Mouse (Mus musculus): Measurements from ENCODE around the gene H1fnt.
A peak's percentile ranks its signal among the peaks of the same experiment; 100 is the strongest.

GRCm38 (mm10) chr15:98222377-98222776 lies 34.7 kb downstream of the H1fnt start:
- no peak for TF ChIP-seq IRF4 (IDR thresholded peaks at IDR 0.05; ENCODE audit: low read depth, low read length)
- TF ChIP-seq EP300 (IDR thresholded peaks at IDR 0.05; ENCODE audit: low read length), result no peak
- TF ChIP-seq GABPA (IDR thresholded peaks at IDR 0.05; ENCODE audit: insufficient replicate concordance, low read depth, low read length), result no peak
- peak in 1 of 2 experiments; percentile 28; a peak in 2 of 4 replicates for TF ChIP-seq CTCF (conservative IDR thresholded peaks at IDR 0.05 in 1 of 2, IDR thresholded peaks at IDR 0.05 in 1 of 2; ENCODE audit: low read depth in 2 of 2, low read length in 2 of 2)
- no peak for TF ChIP-seq POLR2AphosphoS2 (IDR thresholded peaks at IDR 0.05; ENCODE audit: low read depth, low read length)
- TF ChIP-seq CHD2 (IDR thresholded peaks at IDR 0.05; ENCODE audit: low read length), result no peak
- no peak for TF ChIP-seq POLR2A (IDR thresholded peaks at IDR 0.05; ENCODE audit: low read depth, low read length)
- peak; percentile 89 for TF ChIP-seq ZNF384 (IDR thresholded peaks at IDR 0.05; ENCODE audit: low read depth, low read length)
- TF ChIP-seq MAX (IDR thresholded peaks at IDR 0.05; ENCODE audit: low read length), result no peak
- TF ChIP-seq RCOR1 (conservative IDR thresholded peaks at IDR 0.05; ENCODE audit: low read depth, low read length), result no peak
- no peak for TF ChIP-seq ZC3H11A (IDR thresholded peaks at IDR 0.05; ENCODE audit: low read depth, low read length)
- no peak for TF ChIP-seq MAZ (IDR thresholded peaks at IDR 0.05; ENCODE audit: low read depth, low read length)
- TF ChIP-seq USF1 (IDR thresholded peaks at IDR 0.05; ENCODE audit: low read depth, low read length), result no peak

Measured in CH12.LX (cell line).